Mouse (Mus musculus) B cell, adult 67 days (primary cell): Measurements from ENCODE around the gene Pik3cd. TPM values are rescaled to one million over a fixed set of nuclear protein-coding genes. Genes with fewer than 3 reads are reported as not detected.

Experiments
- total RNA-seq, 2 experiments: library from RNA; stranded (reverse); gene quantifications; 4 replicates each; pipeline ENCODE4 v1.2.4; 2023

The Pik3cd gene
- total RNA-seq = 100 to 1,000 TPM; 240 to 263 TPM

DNA sequence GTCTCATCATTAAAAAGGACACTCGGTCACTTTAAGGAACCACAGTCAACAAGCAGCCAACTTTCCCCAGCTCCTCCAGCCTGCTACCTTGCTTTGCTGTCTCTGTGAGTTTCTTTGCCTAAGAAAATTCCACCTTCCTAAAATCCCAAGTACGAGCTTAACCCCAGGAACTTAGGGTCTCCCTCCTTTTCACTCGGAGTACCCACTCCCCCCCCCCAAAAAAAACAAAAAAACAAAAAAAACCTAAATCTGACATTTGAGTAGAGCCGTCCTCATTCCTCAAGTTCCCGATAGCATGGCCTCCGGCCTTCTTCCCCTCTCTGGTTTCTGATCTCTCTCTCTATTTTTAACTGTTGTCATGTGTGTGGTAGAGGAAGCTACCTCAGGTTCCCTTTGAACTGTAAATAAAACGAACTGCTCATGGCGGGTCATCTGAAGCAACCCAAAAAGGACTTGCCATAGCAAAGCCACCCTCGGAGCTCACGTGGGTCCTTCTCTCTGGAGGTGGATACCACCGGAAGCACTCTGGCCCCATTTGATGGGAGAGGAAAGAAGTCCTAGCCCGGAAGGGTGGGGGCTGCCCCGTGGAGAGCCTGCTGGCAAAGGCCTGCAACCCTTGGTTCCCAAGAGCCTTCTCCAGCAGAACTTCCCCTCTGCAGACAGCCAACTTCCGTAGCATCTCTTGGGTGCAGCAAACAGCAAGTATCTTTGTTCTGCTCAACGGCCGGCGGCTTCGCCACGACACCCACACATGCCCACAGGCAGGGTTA, at the start of gene Pik3cd:
Pik3cd (minus strand) TSS at position 362 of the 770 bp plus-strand sequence.

DNA sequence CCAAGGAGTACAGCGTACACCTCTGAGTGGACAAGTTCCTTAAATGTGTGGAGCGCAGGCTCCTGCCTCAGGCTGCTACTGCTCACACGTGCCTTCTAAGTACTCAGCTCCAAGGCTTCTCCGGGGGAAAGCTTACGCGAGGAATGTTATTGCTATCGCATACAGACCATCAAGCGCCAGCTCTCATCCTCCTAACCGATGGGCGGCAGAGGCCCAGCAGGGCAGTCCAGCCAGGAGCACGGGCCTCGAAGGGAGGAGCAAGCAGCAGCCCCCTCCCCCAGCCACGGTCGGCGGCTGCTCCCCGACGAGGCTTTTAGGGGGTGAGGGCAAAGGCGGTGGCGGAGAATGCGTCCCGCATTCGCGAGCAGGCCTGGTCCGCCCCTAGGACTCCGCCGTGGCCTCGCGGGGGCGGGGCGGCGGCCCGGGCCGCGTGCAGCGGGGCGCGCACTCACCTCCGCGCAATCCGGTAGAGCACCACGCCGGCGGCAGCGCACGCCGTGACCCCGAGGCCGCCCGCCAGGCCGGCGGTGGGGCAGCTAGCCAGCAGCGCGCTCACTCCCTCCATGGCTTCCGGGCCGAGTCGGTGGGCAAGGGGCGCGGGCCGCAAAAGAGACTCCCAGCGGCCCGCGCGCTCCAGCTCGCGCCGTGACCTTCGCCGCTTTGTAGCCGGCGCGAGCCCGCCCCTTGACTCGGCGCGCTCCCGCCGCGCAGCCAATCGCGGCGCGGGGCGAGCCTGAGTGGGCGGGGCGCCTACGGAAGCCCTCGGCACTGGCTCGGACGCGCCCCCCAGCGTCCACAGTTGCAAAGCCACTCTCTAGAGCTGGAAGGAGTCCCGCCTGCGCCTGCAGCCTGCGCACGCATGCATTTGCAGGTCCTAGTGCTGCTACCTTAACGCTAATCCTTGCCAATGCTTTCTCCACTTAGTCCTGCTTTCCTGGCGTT, 35.3 kb upstream of the Pik3cd start, which contains the start of gene Tmem201:
Tmem201 (minus strand) TSS at position 662 of the 942 bp plus-strand sequence.

Other genes with a start within 250 kb of the Pik3cd start
- gene Rbp7, start 247.6 kb downstream of the Pik3cd start, total RNA-seq = not detected
- gene Tmem274, start 225.2 kb downstream of the Pik3cd start, total RNA-seq = not detected
- 1 to 10 TPM; 8.0 to 8.6 TPM for gene Nmnat1, start 217.4 kb downstream of the Pik3cd start, total RNA-seq
- gene Lzic, start 217.3 kb downstream of the Pik3cd start, total RNA-seq = 10 to 100 TPM; 27.4 to 28.8 TPM
- 1 to 10 TPM; 1.4 to 4.2 TPM for gene Ctnnbip1, start 184.3 kb downstream of the Pik3cd start, total RNA-seq
- gene Clstn1, start 116.1 kb downstream of the Pik3cd start, total RNA-seq = 1 to 10 TPM; 3.3 to 3.7 TPM
- 10 to 100 TPM; 22.2 to 25.8 TPM for gene Tmem201, start 35.5 kb upstream of the Pik3cd start, total RNA-seq
- gene Slc25a33, start 71.7 kb upstream of the Pik3cd start, total RNA-seq = 1 to 10 TPM; 4.3 to 4.6 TPM